Mouse (Mus musculus) liver, postnatal 0 days (tissue): ENCODE results near the gene Ppp1r10. TPM values are rescaled to one million over a fixed set of nuclear protein-coding genes. Genes with fewer than 3 reads are reported as not detected.
A peak's percentile ranks its signal among the peaks of the same experiment; 100 is the strongest.
"Not testable (repeated sequence)": the region's sequence is repeated elsewhere in the genome, so short reads cannot be mapped to it uniquely, and the experiment has no call there.

ENCODE experiments used
- ATAC-seq: fragments of 200-750 bp; cut with Nextera tagmentation; 2 replicates; pipeline ENCODE4 v1.8.0; 2017; ENCODE audit warnings: mild to moderate bottlenecking, moderate library complexity
- DNase-seq: peaks from one replicate; pipeline ENCODE4 v3.0.0-alpha.2; 2016
- H3K27ac ChIP-seq: fragments of 300-500 bp; sonication (generic); 2 replicates; pipeline ENCODE4 v1.5.1; 2014; ENCODE audit warnings: antibody characterized with exemption, moderate library complexity, mild to moderate bottlenecking, low read depth
- H3K27me3 ChIP-seq: fragments of 300-500 bp; sonication (generic); 2 replicates; pipeline ENCODE4 v1.6.1; 2014; ENCODE audit warnings: low read length, control low read depth, mixed read lengths; ENCODE audit not compliant: insufficient read depth
- H3K36me3 ChIP-seq: fragments of 300-500 bp; sonication (generic); replicated peaks from 2 replicates; pipeline ENCODE4 v1.6.1; 2014; ENCODE audit warnings: mild to moderate bottlenecking, control low read depth, low read length, moderate library complexity, mixed read lengths; ENCODE audit not compliant: insufficient read depth
- H3K4me1 ChIP-seq: fragments of 300-500 bp; sonication (generic); 2 replicates; pipeline ENCODE4 v1.6.1; 2014; ENCODE audit warnings: antibody characterized with exemption, mild to moderate bottlenecking, control low read depth; ENCODE audit not compliant: insufficient read depth
- H3K4me2 ChIP-seq: fragments of 300-500 bp; sonication (generic); 2 replicates; pipeline ENCODE4 v1.6.1; 2014; ENCODE audit warnings: low read depth, mild to moderate bottlenecking, low read length, moderate library complexity, mixed read lengths
- H3K4me3 ChIP-seq: fragments of 300-500 bp; sonication (generic); 2 replicates; pipeline ENCODE4 v1.5.1; 2014; ENCODE audit warnings: low read depth, low read length
- H3K9ac ChIP-seq: fragments of 300-500 bp; sonication (generic); replicated peaks from 2 replicates; pipeline ENCODE4 v1.6.1; 2014; ENCODE audit warnings: mild to moderate bottlenecking, moderate library complexity
- H3K9me3 ChIP-seq: fragments of 300-500 bp; sonication (generic); 2 replicates; pipeline ENCODE4 v1.6.1; 2016; ENCODE audit warnings: mild to moderate bottlenecking, control low read depth, low read length, mixed read lengths
- CTCF ChIP-seq: sonication (generic); IDR thresholded peaks from 2 replicates; pipeline ENCODE4 v1.5.1; 2016; ENCODE audit warnings: antibody characterized with exemption, low read depth
- EP300 ChIP-seq: IDR thresholded peaks from 2 replicates; pipeline ENCODE4 v1.6.1; 2016; ENCODE audit warnings: antibody characterized with exemption, low read depth, mild to moderate bottlenecking
- WGBS: fragments of 180-500 bp; shearing (Covaris S2); extraction: QIAGEN DNeasy Blood & Tissue Kit; methylation state at CpG from one replicate; pipeline ENCODE4 v1.1.7; 2014; ENCODE audit not compliant: insufficient replicate concordance; 5-methylcytosine and 5-hydroxymethylcytosine counted together
- polyA plus RNA-seq: library from polyadenylated mRNA; unstranded; fragments of >200 nt; fragmentation: Nextera tagmentation; extraction: Ambion mirVana; gene quantifications from 2 replicates; pipeline ENCODE4 v1.2.1, GENCODE M21; 2015

Ppp1r10 gene
- polyA plus RNA-seq, 1 experiment from 2014 or later: 15.9 TPM

DNA sequence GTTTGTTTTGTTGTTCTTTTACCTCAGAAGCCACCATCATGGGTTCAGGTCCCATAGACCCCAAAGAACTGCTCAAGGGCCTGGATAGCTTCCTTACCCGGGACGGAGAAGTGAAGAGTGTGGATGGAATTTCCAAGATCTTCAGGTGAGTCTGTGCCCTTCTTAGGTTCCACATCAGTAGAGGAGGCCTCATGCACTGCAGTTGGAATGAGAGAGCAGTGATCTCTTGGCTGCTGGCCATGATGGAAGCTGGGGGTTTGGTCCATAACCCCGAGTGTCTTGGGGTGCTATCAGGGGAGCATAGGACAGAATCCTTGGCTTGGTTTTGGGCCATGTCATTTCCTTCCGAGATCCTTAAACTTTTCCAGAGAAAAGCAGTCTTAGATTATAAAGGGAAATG is 7.0 kb downstream of the Ppp1r10 start:
- no peaks in the 10 kb centered on the region for H3K27me3 ChIP-seq
- no peak overlapping the region for H3K27ac ChIP-seq
- ATAC-seq (no peak), DNase-seq (no peak)
- H3K4me1 ChIP-seq: peaks cover 49% of the 10 kb centered on the region
- H3K4me2 ChIP-seq: no peak overlapping the region
- H3K9me3 ChIP-seq: no peaks in the 10 kb centered on the region
- no peak overlapping the region for H3K9ac ChIP-seq
- peaks cover 57% of the 10 kb centered on the region for H3K36me3 ChIP-seq
- TF ChIP-seq CTCF (no peak), EP300 (no peak)
- no peak overlapping the region for H3K4me3 ChIP-seq
- 81% methylated on average over 4 of the region's 4 CpGs for WGBS

DNA sequence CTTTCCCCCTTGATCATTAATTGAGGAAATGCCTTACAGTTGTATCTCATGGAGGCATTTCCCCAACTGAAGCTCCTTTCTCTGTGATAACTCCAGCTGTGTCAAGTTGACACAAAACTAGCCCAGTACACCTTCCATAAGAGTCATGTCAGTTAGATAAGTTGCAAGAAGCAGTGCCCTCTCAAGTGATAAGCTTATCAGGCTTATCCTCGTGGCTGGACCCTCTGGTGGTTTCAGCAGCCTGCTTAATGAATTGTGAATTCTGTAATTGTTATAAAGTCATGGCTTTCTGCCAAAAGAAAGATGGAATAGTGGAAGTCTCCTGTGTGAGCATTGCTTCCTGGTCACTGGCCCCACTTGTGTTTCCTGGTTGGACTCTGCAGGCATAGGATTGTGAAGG is 11.2 kb downstream of the Ppp1r10 start:
- peak; percentile 73 for ATAC-seq

DNA sequence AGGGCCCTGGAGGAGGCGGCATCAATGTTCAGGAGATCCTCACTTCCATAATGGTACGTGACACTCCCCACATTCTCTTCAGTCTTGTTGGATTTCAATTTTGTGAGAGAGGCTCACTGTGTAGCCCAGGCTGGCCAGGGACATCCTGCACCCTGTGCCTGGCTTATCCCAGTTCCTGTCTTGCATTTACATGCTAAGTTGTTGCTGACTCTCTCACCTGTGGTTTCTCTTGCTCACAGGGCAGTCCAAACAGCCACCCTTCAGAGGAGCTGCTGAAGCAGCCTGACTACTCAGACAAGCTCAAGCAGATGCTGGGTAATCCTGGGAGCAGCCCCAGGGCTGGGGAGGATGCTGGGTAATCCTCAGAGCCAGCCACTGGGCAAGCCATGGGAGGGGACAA is 13.3 kb downstream of the Ppp1r10 start:
- peaks cover 59% of the 10 kb centered on the region for H3K36me3 ChIP-seq
- no peak for DNase-seq
- no peak overlapping the region for H3K27ac ChIP-seq
- WGBS: 97% methylated on average over 2 of the region's 2 CpGs
- no peaks in the 10 kb centered on the region for H3K9me3 ChIP-seq
- ATAC-seq: no peak
- H3K4me2 ChIP-seq: no peak overlapping the region
- peaks cover 9% of the 10 kb centered on the region for H3K4me1 ChIP-seq
- TF ChIP-seq EP300 (no peak), CTCF (no peak)
- no peaks in the 10 kb centered on the region for H3K27me3 ChIP-seq
- no peak overlapping the region for H3K9ac ChIP-seq
- no peak overlapping the region for H3K4me3 ChIP-seq

More for the DNA sequence above, 11.2 kb downstream of the Ppp1r10 start:
- TF ChIP-seq CTCF (no peak), EP300 (peak; percentile 95)
- no peak overlapping the region for H3K4me3 ChIP-seq
- no peaks in the 10 kb centered on the region for H3K27me3 ChIP-seq
- no peak overlapping the region for H3K27ac ChIP-seq
- H3K4me1 ChIP-seq: peaks cover 15% of the 10 kb centered on the region
- no peaks in the 10 kb centered on the region for H3K9me3 ChIP-seq
- 0 out of 2 replicates have a peak overlapping the region, but pooled peaks have one; percentile 11 for H3K9ac ChIP-seq
- peaks cover 78% of the 10 kb centered on the region for H3K36me3 ChIP-seq
- WGBS: 50% methylated on average over 1 of the region's 1 CpGs
- no peak overlapping the region for H3K4me2 ChIP-seq
- no peak for DNase-seq

DNA sequence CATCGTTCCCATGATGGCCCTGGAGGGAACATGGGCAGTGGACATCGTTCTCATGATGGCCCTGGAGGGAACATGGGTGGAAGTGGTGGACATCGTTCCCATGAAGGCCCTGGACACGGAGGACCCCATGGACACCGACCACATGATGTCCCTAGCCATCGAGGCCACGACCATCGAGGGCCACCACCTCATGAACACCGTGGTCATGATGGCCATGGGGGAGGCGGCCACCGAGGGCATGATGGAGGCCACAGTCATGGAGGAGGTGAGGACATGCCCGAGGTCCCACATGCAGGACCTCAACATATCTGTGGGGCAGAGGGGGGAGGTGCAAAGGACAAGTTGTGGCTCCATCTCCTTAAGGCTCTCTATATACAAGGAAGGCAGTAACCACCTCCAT is 14.4 kb downstream of the Ppp1r10 start:
- no peaks in the 10 kb centered on the region for H3K9me3 ChIP-seq
- no peaks in the 10 kb centered on the region for H3K27me3 ChIP-seq
- H3K27ac ChIP-seq: no peak overlapping the region
- no peak for TF ChIP-seq CTCF
- no peak for TF ChIP-seq EP300
- H3K36me3 ChIP-seq: peaks cover 48% of the 10 kb centered on the region
- no peak overlapping the region for H3K9ac ChIP-seq
- no peak overlapping the region for H3K4me2 ChIP-seq
- DNase-seq: peak; percentile 14
- H3K4me3 ChIP-seq: no peak overlapping the region
- 88% methylated on average over 12 of the region's 12 CpGs for WGBS
- no peak for ATAC-seq
- peaks cover 9% of the 10 kb centered on the region for H3K4me1 ChIP-seq

DNA sequence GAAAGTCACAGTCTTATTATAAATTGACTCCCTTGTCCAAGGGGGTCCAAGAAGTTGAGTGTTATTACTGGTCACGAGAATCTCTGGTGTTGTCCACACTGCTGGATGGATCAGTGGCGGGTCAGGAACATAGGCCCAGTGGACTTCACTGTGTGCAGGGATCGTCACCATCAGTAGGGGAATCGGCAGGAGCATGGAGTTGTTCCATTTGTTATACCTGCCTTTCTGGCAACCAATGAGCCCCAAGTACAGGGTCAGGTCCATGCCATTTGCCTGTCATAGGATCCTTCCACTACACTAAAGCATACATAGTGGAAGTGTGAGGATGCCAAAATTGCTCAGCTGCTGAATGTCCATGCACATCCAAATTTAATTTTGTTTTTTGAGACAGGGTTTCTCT is 16.4 kb downstream of the Ppp1r10 start:
- DNase-seq (peak; percentile 10), ATAC-seq (no peak)
- Histone ChIP-seq H3K4me1 (no peaks in the 10 kb centered on the region), H3K4me2 (no peak overlapping the region), H3K9me3 (no peaks in the 10 kb centered on the region), H3K27ac (no peak overlapping the region), H3K27me3 (no peaks in the 10 kb centered on the region), H3K36me3 (peaks cover 31% of the 10 kb centered on the region), H3K9ac (no peak overlapping the region), H3K4me3 (no peak overlapping the region)
- WGBS: 88% methylated on average over 4 of the region's 4 CpGs
- TF ChIP-seq CTCF: no peak
- no peak for TF ChIP-seq EP300

DNA sequence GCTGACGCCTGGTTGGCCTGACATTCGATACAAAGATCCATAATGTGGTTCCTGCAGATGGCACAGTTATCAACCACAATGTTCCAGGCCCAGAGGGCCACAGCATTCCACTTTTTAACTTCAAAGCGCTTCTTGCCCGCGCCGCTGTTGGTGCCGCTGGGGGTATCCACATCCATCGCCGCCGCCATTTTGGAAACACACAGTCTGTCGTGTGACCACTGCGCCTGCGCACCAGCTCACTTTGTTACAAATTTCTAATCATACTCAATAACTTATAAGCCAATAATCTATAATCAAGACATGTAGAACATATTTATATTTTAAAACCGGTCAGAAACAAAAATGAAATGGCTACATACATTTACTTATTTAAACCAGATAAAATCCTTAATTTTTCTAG is 19.5 kb downstream of the Ppp1r10 start:
- 85% methylated on average over 14 of the region's 14 CpGs for WGBS
- not testable (repeated sequence) for DNase-seq, H3K36me3 ChIP-seq, H3K4me2 ChIP-seq, H3K27ac ChIP-seq, H3K9ac ChIP-seq, H3K9me3 ChIP-seq, H3K4me1 ChIP-seq, H3K4me3 ChIP-seq, ATAC-seq, H3K27me3 ChIP-seq

DNA sequence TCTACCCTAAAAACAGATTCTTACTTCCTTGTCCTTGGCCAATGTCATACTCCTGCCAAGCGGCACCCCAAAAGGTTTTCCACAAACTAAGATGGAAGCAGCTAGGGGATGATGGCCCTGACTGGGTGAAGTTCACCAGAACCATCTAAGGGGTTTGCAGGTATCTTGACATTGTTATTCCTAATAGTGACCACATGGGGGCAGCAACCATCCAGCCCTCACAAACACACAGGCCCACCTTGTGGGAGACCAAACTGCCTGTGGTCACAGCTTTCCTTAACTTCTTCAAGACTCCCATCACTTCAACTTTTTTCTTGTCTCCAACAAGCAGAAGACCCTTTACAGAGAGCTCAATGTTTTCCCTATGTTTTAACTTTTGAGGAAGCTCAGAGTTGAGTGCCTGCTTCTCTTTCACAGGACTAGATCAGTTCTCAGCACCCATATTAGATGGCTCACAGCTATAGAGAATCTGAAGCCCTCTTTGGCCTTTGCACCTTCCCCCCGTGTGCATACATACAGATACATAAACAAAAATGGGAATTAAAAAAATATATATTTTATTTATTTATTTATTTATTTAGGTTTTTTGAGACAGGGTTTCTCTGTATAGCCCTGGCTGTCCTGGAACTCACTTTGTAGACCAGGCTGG is 21.6 kb downstream of the Ppp1r10 start:
- Histone ChIP-seq H3K27ac (no peak overlapping the region), H3K9me3 (no peaks in the 10 kb centered on the region), H3K36me3 (no peaks in the 10 kb centered on the region), H3K4me2 (no peak overlapping the region), H3K9ac (no peak overlapping the region), H3K4me3 (no peak overlapping the region), H3K27me3 (no peaks in the 10 kb centered on the region), H3K4me1 (no peaks in the 10 kb centered on the region)
- ATAC-seq (peak; percentile 64), DNase-seq (peak; percentile 55)
- 21% methylated on average over 2 of the region's 2 CpGs for WGBS
- no peak for TF ChIP-seq EP300
- TF ChIP-seq CTCF: peak; percentile 92
